Mouse (Mus musculus) embryonic facial prominence, embryonic 13.5 days (tissue): ENCODE measurements at regions not wholly inside any gene's neighbourhood (a gene's known extent, or its start where the extent isn't known, plus 50 kb on each side); places are given as distances from the start of the nearest gene placed in this dataset.

Experiments used
- ATAC-seq: fragments of 200-750 bp; cut with Nextera tagmentation; 2 replicates; pipeline ENCODE4 v1.8.0; 2017; ENCODE audit warnings: low read depth; ENCODE audit not compliant: insufficient number of reproducible peaks, insufficient read depth, low FRiP score, low TSS enrichment
- H3K27ac ChIP-seq: fragments of 300-500 bp; sonication (generic); 2 replicates; pipeline ENCODE4 v1.5.1; 2015; ENCODE audit warnings: moderate library complexity, mild to moderate bottlenecking, inconsistent platforms
- H3K27me3 ChIP-seq: fragments of 300-500 bp; sonication (generic); 2 replicates; pipeline ENCODE4 v1.6.1; 2015; ENCODE audit warnings: mild to moderate bottlenecking, inconsistent platforms
- H3K36me3 ChIP-seq: fragments of 300-500 bp; sonication (generic); 2 replicates; pipeline ENCODE4 v1.6.1; 2015; ENCODE audit warnings: mild to moderate bottlenecking, inconsistent platforms
- H3K4me1 ChIP-seq: fragments of 300-500 bp; sonication (generic); 2 replicates; pipeline ENCODE4 v1.6.1; 2015; ENCODE audit warnings: inconsistent platforms
- H3K4me2 ChIP-seq: fragments of 300-500 bp; sonication (generic); 2 replicates; pipeline ENCODE4 v1.6.1; 2015; ENCODE audit warnings: moderate library complexity, mild to moderate bottlenecking, inconsistent platforms
- H3K4me3 ChIP-seq: fragments of 300-500 bp; sonication (generic); 2 replicates; pipeline ENCODE4 v1.5.1; 2015; ENCODE audit warnings: mild to moderate bottlenecking, inconsistent platforms
- H3K9ac ChIP-seq: fragments of 300-500 bp; sonication (generic); 2 replicates; pipeline ENCODE4 v1.6.1; 2015; ENCODE audit warnings: mild to moderate bottlenecking, inconsistent platforms
- H3K9me3 ChIP-seq: fragments of 300-500 bp; sonication (generic); 2 replicates; pipeline ENCODE4 v1.6.1; 2016; ENCODE audit warnings: inconsistent platforms
- WGBS: fragments of 180-500 bp; shearing (Covaris S2); methylation state at CpG from one replicate; pipeline ENCODE4 v1.1.7; 2015; ENCODE audit warnings: mixed read lengths; 5-methylcytosine and 5-hydroxymethylcytosine counted together

DNA sequence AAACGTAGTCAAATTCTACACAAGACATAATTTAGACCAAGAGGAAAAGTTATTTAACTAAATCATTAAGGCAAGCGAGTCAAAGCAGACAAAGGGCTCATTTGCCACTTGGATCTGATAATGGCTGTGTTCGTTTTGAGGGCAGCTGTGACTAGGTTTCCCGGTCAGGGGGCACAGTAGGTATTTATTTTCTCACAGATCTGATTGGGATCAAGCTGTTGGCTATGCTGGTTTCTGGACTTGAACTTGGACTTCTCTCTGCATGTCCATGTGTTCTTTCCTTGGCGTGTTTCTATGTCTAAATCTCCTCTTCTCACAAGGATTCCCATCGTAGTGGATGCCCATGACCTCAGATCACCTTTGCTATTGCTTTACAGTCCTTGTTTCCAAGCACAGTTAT lies 590.8 kb downstream of the Ptprc start:
- no peaks in the 10 kb centered on the region for H3K9me3 ChIP-seq
- no peak overlapping the region for H3K4me3 ChIP-seq
- ATAC-seq: no peak
- no peak overlapping the region for H3K27ac ChIP-seq
- no peak overlapping the region for H3K4me2 ChIP-seq
- WGBS: 71% methylated on average over 6 of the region's 6 CpGs
- no peak overlapping the region for H3K9ac ChIP-seq
- H3K4me1 ChIP-seq: no peaks in the 10 kb centered on the region
- H3K36me3 ChIP-seq: no peaks in the 10 kb centered on the region
- H3K27me3 ChIP-seq: no peaks in the 10 kb centered on the region

DNA sequence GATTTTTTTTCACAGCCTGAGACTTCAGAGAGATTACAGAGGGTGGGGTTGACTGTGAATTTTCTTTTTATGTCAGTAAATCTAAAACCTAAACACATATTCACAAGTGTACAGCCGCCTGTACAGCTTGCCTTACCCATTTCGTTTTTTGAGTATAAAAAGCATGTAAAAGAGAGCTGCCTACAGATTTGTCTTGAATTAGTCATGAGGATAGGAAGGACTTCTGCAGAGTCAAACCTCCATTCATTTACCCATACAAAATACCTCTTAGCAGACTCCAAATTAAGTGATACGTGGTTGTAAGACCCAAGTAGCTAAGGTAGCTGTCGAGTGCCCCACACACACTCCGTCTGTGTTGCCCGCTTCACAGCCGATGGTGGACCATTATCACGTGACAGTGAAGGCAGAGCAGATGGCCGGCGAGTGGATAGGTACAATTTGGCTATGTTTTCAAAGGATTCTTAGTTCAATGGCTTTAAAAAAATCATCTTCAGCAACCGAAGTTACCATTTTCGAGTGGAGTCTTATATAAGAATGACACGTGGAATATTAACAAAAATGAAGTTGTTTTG lies 591.3 kb downstream of the Ptprc start:
- H3K4me2 ChIP-seq: no peak overlapping the region

GRCm38 (mm10) chr1:137577639-137578038 lies 597.9 kb downstream of the Ptprc start:
- WGBS: 53% methylated on average over 1 of the region's 1 CpGs
- ATAC-seq: no peak
- Histone ChIP-seq H3K9me3 (no peaks in the 10 kb centered on the region), H3K4me2 (no peak overlapping the region), H3K36me3 (no peaks in the 10 kb centered on the region), H3K27ac (no peak overlapping the region), H3K27me3 (no peaks in the 10 kb centered on the region), H3K4me3 (no peak overlapping the region), H3K4me1 (peaks cover 3% of the 10 kb centered on the region), H3K9ac (no peak overlapping the region)

More for the DNA sequence above, 591.3 kb downstream of the Ptprc start:
- no peak overlapping the region for H3K27ac ChIP-seq
- no peak overlapping the region for H3K4me3 ChIP-seq
- H3K4me1 ChIP-seq: no peaks in the 10 kb centered on the region
- ATAC-seq: no peak
- H3K9ac ChIP-seq: no peak overlapping the region
- H3K9me3 ChIP-seq: no peaks in the 10 kb centered on the region
- H3K36me3 ChIP-seq: no peaks in the 10 kb centered on the region
- H3K27me3 ChIP-seq: no peaks in the 10 kb centered on the region
- WGBS: 89% methylated on average over 13 of the region's 13 CpGs

DNA sequence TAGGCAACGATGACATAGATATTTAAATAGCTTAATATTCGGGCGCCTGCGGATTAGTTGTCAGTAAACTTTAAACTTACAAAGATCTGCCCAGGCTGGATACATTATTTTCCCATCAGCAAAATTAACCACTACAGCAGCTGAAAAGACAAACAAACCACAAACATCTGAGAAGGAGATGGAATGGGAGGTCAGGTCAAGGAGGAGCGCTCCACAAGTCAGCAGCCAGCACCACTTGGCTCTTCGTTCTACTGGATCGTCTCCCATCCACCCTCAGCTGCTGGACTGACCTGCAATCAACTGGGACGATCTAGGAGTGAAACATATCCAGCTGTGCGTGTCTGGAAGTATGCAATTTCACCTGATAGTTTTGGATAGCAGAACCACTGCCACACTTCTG lies 599.3 kb downstream of the Ptprc start:
- H3K9ac ChIP-seq: no peak overlapping the region
- whole genome bisulfite sequencing: 68% methylated on average over 9 of the region's 9 CpGs

DNA sequence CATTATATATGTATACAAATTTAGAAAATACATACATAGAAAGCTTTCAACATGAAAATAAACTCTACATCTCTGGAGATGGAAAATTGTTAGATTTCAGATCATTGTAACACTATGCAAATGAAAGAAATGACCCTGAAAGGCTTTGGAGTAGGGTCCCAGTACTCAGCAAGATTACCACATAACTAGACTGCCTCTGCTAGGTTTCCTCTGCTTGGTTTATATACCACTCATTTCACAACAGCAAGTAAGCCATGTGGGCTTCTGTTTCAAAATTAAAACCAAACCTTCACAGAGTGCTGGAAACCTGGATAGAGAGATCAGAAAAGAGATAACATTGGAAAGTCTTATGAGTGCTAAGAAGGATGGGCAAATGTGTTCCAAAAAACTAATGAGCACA lies 600.1 kb downstream of the Ptprc start:
- H3K9me3 ChIP-seq: no peaks in the 10 kb centered on the region
- no peak overlapping the region for H3K9ac ChIP-seq
- H3K27ac ChIP-seq: no peak overlapping the region
- H3K4me2 ChIP-seq: no peak overlapping the region
- peaks cover 10% of the 10 kb centered on the region for H3K4me1 ChIP-seq
- H3K4me3 ChIP-seq: no peak overlapping the region
- H3K36me3 ChIP-seq: no peaks in the 10 kb centered on the region
- H3K27me3 ChIP-seq: no peaks in the 10 kb centered on the region
- no peak for ATAC-seq

More for the DNA sequence above, 599.3 kb downstream of the Ptprc start:
- no peaks in the 10 kb centered on the region for H3K9me3 ChIP-seq
- no peaks in the 10 kb centered on the region for H3K27me3 ChIP-seq
- H3K4me3 ChIP-seq: no peak overlapping the region
- no peak overlapping the region for H3K4me2 ChIP-seq
- ATAC-seq: no peak
- peaks cover 10% of the 10 kb centered on the region for H3K4me1 ChIP-seq
- no peak overlapping the region for H3K27ac ChIP-seq
- no peaks in the 10 kb centered on the region for H3K36me3 ChIP-seq

DNA sequence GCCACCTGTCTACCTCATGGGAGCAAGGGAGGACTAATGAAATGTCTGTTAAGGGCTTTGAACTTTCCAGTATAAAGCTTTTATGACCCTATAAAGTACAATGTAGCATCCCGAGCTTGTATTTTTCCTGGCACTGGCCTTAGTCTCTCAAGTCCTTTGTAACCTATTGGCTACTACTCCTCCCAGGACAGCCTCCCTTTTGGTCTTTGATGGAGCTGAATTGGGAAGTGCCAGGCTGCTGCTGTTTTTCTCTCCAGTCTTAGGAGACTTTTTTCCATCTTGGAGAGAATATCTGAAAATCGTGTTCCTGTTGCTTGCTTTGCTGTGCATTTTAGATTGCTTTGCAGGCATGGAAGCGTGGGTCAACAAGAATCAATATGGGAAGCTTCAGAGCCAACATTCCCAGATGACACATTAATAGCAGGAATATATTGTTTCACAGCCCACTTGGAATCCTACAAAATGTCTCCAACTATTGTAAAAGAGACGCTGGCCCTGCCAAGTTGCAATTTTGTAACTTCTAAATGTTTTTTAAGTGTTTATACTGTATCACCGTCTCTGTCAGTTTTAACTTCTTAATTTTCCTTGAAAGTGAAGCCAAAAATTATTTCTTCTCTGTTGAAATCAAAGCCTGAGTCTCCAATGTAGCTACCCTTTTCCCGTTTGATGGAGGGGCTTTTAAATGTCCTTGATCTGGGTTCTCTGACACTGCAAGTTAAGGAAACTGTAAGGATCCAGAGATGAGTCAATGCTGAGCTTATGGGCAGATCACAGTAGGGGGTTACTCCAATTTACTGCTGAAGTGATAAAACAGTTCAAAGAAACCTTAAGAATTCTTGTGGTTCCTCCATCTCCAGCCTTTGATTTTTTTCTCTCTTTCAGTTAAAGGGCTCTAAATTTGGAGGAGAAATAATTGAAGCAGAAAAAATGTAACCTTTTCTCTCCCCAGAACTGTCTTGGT lies 603.3 kb downstream of the Ptprc start:
- Histone ChIP-seq H3K36me3 (no peaks in the 10 kb centered on the region), H3K4me3 (no peak overlapping the region), H3K27ac (no peak overlapping the region), H3K4me1 (peaks cover 10% of the 10 kb centered on the region), H3K27me3 (no peaks in the 10 kb centered on the region), H3K4me2 (no peak overlapping the region), H3K9me3 (no peaks in the 10 kb centered on the region), H3K9ac (no peak overlapping the region)
- ATAC-seq: no peak
- 70% methylated on average over 6 of the region's 6 CpGs for WGBS

DNA sequence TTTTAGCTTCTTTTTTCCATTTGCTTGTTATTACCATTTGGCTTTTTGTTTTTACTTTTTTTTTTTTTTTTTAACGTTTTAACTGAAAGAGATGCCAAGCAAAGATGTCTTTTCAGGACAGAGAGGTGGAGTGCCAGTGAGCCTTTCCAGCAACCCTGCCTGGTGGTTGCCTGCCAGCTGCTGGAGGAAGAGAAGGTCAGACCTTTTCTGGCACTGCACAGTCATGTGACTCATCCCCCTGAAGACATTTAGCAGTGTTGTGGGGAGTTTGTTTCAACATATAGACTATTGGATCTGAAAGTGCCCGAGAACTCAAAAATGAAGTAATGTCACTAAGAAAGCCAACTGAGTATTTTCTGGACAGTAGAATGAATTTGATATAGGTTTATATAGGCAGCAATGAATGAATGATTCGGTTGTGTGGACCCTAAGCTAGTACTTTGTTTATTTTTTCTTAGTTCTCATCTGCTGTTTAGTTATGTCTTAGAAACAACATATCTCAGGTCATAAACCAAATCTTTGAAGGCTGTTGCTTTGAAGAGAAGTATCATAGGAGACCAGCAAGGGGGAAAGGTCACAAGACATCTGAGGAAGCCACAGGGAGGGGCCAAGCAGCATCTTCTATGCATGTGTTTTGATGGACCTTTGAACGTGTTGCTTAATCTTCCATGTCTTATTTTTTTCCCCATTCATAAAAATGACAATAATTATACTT lies 604.2 kb downstream of the Ptprc start:
- Histone ChIP-seq H3K4me2 (no peak overlapping the region), H3K4me1 (peaks cover 10% of the 10 kb centered on the region), H3K36me3 (no peaks in the 10 kb centered on the region), H3K27me3 (no peaks in the 10 kb centered on the region), H3K27ac (no peak overlapping the region), H3K4me3 (no peak overlapping the region), H3K9ac (no peak overlapping the region), H3K9me3 (no peaks in the 10 kb centered on the region)
- ATAC-seq: no peak
- 60% methylated on average over 4 of the region's 4 CpGs for WGBS

- Histone ChIP-seq H3K4me2 (no peak overlapping the region), H3K4me1 (peaks cover 13% of the 10 kb centered on the region), H3K27ac (no peak overlapping the region), H3K36me3 (no peaks in the 10 kb centered on the region), H3K27me3 (no peaks in the 10 kb centered on the region), H3K9me3 (no peaks in the 10 kb centered on the region), H3K9ac (no peak overlapping the region), H3K4me3 (no peak overlapping the region)
- ATAC-seq: no peak
- WGBS: 94% methylated on average over 1 of the region's 1 CpGs
Observed at GRCm38 (mm10) chr1:137567526-137567925, 607.3 kb upstream of the Nr5a2 start.

GRCm38 (mm10) chr1:137565573-137566048 lies 605.4 kb upstream of the Nr5a2 start:
- no peaks in the 10 kb centered on the region for H3K27me3 ChIP-seq
- no peak overlapping the region for H3K9ac ChIP-seq
- no peak overlapping the region for H3K4me3 ChIP-seq
- ATAC-seq: no peak
- no peaks in the 10 kb centered on the region for H3K36me3 ChIP-seq
- WGBS: 79% methylated on average over 4 of the region's 4 CpGs
- peaks cover 8% of the 10 kb centered on the region; the same call in 1 of the 2 replicates for H3K4me1 ChIP-seq
- H3K9me3 ChIP-seq: no peaks in the 10 kb centered on the region
- H3K27ac ChIP-seq: no peak overlapping the region
- H3K4me2 ChIP-seq: no peak overlapping the region

- H3K4me2 ChIP-seq: no peak overlapping the region
- ATAC-seq: no peak
- no peaks in the 10 kb centered on the region for H3K9me3 ChIP-seq
- WGBS: 66% methylated on average over 3 of the region's 3 CpGs
- no peaks in the 10 kb centered on the region for H3K36me3 ChIP-seq
- no peak overlapping the region for H3K4me3 ChIP-seq
- H3K27me3 ChIP-seq: no peaks in the 10 kb centered on the region
- peaks cover 11% of the 10 kb centered on the region; the same call in 1 of the 2 replicates for H3K4me1 ChIP-seq
- H3K27ac ChIP-seq: no peak overlapping the region
- H3K9ac ChIP-seq: no peak overlapping the region
Observed at GRCm38 (mm10) chr1:137561686-137562085, 601.4 kb upstream of the Nr5a2 start.

GRCm38 (mm10) chr1:137560389-137561268 lies 600.4 kb upstream of the Nr5a2 start:
- H3K27ac ChIP-seq: no peak overlapping the region
- H3K4me1 ChIP-seq: peaks cover 13% of the 10 kb centered on the region; the same call in 1 of the 2 replicates
- no peak overlapping the region for H3K4me3 ChIP-seq
- no peak for ATAC-seq
- no peaks in the 10 kb centered on the region for H3K27me3 ChIP-seq
- no peaks in the 10 kb centered on the region for H3K36me3 ChIP-seq
- 51% methylated on average over 11 of the region's 11 CpGs for WGBS
- H3K9me3 ChIP-seq: no peaks in the 10 kb centered on the region
- no peak overlapping the region for H3K9ac ChIP-seq
- no peak overlapping the region for H3K4me2 ChIP-seq
